In the genomic region with DNA sequence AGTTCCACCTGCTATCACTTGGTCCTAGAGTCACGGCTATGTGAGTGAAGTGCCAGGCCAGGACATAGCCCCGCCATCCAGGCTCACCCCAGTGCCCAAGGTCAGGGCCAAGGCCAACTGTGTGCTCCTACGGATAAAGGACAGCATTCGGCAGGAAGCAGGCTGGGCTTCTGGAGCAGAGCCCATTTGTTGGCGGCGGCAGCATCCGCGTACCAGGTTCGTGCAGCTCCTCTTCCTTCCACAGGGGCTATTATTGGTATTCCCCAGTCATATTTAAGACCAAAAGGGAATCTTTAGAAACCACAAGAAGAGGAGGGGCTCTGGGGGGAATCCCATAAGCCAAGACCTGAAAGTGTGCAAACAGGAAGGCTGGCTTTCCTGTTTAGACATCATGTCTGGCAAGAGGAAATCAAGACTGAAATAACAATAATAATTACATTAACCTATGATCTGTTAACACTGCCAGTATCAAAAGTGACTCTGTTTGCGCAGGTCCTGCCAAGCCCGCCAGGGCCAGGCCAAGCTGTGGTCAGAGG, we compare ENCODE assay signal across 9 mouse cellular contexts.
DNase-seq lines count a peak whose midpoint lies in the region; ATAC-seq lines count a peak whose summit lies in the region.
"Had no signal": no experiment of that assay in that cellular context is flagged by ENCODE, and none has a peak within 500 bp of the region (broad histone marks: within the 10 kb centered on the region; RNA-seq: fewer than 3 reads in every experiment).

No protein-coding gene starts in this region.

- peak; percentile 97 for DNase-seq in heart, adult 11 months
- DNase-seq in adrenal gland, postnatal 10 days: peak; percentile 60
- DNase-seq in frontal cortex, postnatal 10 days (ENCODE audit: low spot score in 2 of 2): no peak
- no peak for DNase-seq in left cerebral cortex, postnatal 25 days (ENCODE audit: low spot score in 2 of 2)
- DNase-seq in urinary bladder, postnatal 14 days (ENCODE audit: low spot score): no peak
- DNase-seq: forebrain, postnatal 0 days had no signal

- no peak overlapping the region for H3K4me2 ChIP-seq in heart, embryonic 11.5 days
- H3K4me2 ChIP-seq in lung, embryonic 16.5 days (ENCODE audit: low read depth, low read length): no peak overlapping the region

- H3K27me3 ChIP-seq in heart, embryonic 11.5 days (ENCODE audit: control insufficient read depth, insufficient read depth, low read length): no peaks in the 10 kb centered on the region
- H3K27me3 ChIP-seq in lung, embryonic 16.5 days (ENCODE audit: control insufficient read depth, insufficient read depth, low read depth, low read length): peaks cover 21% of the 10 kb centered on the region

- no peak for ATAC-seq in heart, embryonic 11.5 days (replicated peaks; ENCODE audit: insufficient number of reproducible peaks, low FRiP score, low TSS enrichment)
- ATAC-seq in inflammation-experienced regulatory T-cells, adult 6 months: peak; percentile 83
- peak; percentile 73 for ATAC-seq in lung, embryonic 16.5 days (ENCODE audit: low read depth)
- ATAC-seq: forebrain, postnatal 0 days had no signal

- intact Hi-C loops in left cerebral cortex, postnatal 25 days (cut with DNase I): no loop called here

- no peak overlapping the region for H3K9ac ChIP-seq in heart, embryonic 11.5 days (ENCODE audit: low read depth, low read length)
- no peak overlapping the region for H3K9ac ChIP-seq in lung, embryonic 16.5 days (ENCODE audit: low read length)
- H3K9ac ChIP-seq: forebrain, postnatal 0 days had no signal

- no peaks in the 10 kb centered on the region for H3K9me3 ChIP-seq in heart, embryonic 11.5 days (replicated peaks; ENCODE audit: control insufficient read depth, low read length)
- H3K9me3 ChIP-seq in lung, embryonic 16.5 days (ENCODE audit: control insufficient read depth, low read length): no peaks in the 10 kb centered on the region

- H3K27ac ChIP-seq in heart, embryonic 11.5 days (ENCODE audit: low read depth, low read length): no peak overlapping the region
- no peak overlapping the region for H3K27ac ChIP-seq in lung, embryonic 16.5 days (ENCODE audit: low read length)

- no peak overlapping the region for H3K4me3 ChIP-seq in heart, embryonic 11.5 days (ENCODE audit: low read depth, low read length)
- H3K4me3 ChIP-seq in lung, embryonic 16.5 days (ENCODE audit: low read length): no peak overlapping the region

- H3K4me1 ChIP-seq in heart, embryonic 11.5 days (ENCODE audit: control insufficient read depth, insufficient read depth, low read length): peaks cover 17% of the 10 kb centered on the region; the same call in 1 of the 2 replicates
- no peaks in the 10 kb centered on the region for H3K4me1 ChIP-seq in lung, embryonic 16.5 days (replicated peaks; ENCODE audit: control insufficient read depth, insufficient read depth, low read length)

- H3K36me3 ChIP-seq in heart, embryonic 11.5 days (ENCODE audit: control insufficient read depth, insufficient read depth, low read length): no peaks in the 10 kb centered on the region
- H3K36me3 ChIP-seq in lung, embryonic 16.5 days (ENCODE audit: control insufficient read depth, insufficient read depth, low read length): no peaks in the 10 kb centered on the region

- WGBS in heart, embryonic 11.5 days (ENCODE audit: insufficient replicate concordance): 74% methylated on average over 11 of the region's 11 CpGs
- 52% methylated on average over 11 of the region's 11 CpGs for WGBS in lung, embryonic 16.5 days

Comparison
In these comparisons a context has a peak if more than half of its experiments do, and no peak if none do; other contexts are left out.
1. DNase-seq: peak in heart, adult 11 months (single experiment) and adrenal gland, postnatal 10 days (single experiment); none in frontal cortex, postnatal 10 days (0 of 2), left cerebral cortex, postnatal 25 days (0 of 2) and urinary bladder, postnatal 14 days (single experiment).